10 mouse cellular contexts compared by ENCODE assay signal in the genomic region with DNA sequence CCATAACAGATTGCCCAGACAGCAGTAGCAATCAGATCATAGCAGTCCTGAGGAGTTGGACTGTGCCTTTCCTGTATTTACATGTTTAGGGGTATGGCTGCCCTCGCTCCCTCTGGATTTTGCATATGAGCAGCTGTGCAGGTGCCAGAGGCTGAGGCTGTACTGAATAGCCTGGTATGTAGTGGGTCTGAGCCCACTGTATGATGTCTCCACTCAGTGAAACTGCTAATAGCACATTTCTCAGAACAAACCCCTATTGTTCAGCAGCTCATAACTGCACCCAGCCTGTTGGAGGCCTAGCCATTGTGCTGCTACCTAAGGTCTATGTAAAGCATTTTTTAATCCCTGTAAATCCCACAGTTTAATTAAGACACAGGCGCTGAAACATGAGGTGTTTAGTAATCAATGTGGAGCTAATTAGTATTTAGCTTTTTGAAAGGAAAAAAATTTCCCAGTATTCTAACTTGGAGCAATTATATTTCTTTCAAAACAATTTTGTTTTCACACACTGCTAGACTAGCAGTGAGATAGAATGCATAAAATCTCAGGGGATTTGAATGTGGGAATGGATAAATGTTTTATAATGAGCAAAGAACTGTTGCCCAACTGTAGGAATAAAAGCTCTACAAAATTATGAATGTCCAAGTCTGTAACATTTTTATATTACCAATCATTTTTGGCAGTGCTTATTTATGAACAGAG.
A peak's percentile ranks its signal among the peaks of the same experiment; 100 is the strongest.
DNase-seq lines count a peak whose midpoint lies in the region; ATAC-seq lines count a peak whose summit lies in the region.
"Had no signal": no experiment of that assay in that cellular context is flagged by ENCODE, and none has a peak within 500 bp of the region (broad histone marks: within the 10 kb centered on the region; RNA-seq: fewer than 3 reads in every experiment).

No protein-coding gene starts in this region.

- WGBS in kidney, embryonic 14.5 days: 82% methylated on average over 2 of the region's 2 CpGs
- 68% methylated on average over 2 of the region's 2 CpGs for WGBS in hindbrain, embryonic 12.5 days
- 59% methylated on average over 2 of the region's 2 CpGs for WGBS in neural tube, embryonic 13.5 days
- WGBS in liver, embryonic 11.5 days: 86% methylated on average over 2 of the region's 2 CpGs

- H3K4me1 ChIP-seq in kidney, embryonic 14.5 days (ENCODE audit: control insufficient read depth, insufficient read depth, low read length): no peaks in the 10 kb centered on the region
- H3K4me1 ChIP-seq in hindbrain, embryonic 12.5 days: peaks cover 5% of the 10 kb centered on the region
- H3K4me1 ChIP-seq in neural tube, embryonic 13.5 days (replicated peaks): peaks cover 5% of the 10 kb centered on the region
- H3K4me1 ChIP-seq in liver, embryonic 11.5 days (replicated peaks; ENCODE audit: control insufficient read depth, insufficient read depth, low read length): no peaks in the 10 kb centered on the region

- no peak overlapping the region for H3K4me2 ChIP-seq in kidney, embryonic 14.5 days (replicated peaks; ENCODE audit: low read depth, low read length)
- H3K4me2 ChIP-seq in hindbrain, embryonic 12.5 days (replicated peaks): no peak overlapping the region
- H3K4me2 ChIP-seq in neural tube, embryonic 13.5 days: no peak overlapping the region
- no peak overlapping the region for H3K4me2 ChIP-seq in liver, embryonic 11.5 days

- ATAC-seq in kidney, embryonic 14.5 days (ENCODE audit: low FRiP score, low TSS enrichment): 0 out of 2 replicates have a peak, but pooled peaks have one; percentile 39
- ATAC-seq in hindbrain, embryonic 12.5 days (ENCODE audit: low FRiP score): peak; percentile 64; the same call in 1 of the 2 replicates
- peak; percentile 53 for ATAC-seq in neural tube, embryonic 13.5 days (ENCODE audit: low read depth)
- ATAC-seq in liver, embryonic 11.5 days (replicated peaks; ENCODE audit: low FRiP score): no peak
- ATAC-seq: Patski had no signal

- H3K4me3 ChIP-seq in kidney, embryonic 14.5 days (ENCODE audit: low read length): no peak overlapping the region
- no peak overlapping the region for H3K4me3 ChIP-seq in hindbrain, embryonic 12.5 days
- H3K4me3 ChIP-seq in neural tube, embryonic 13.5 days: no peak overlapping the region
- H3K4me3 ChIP-seq in liver, embryonic 11.5 days (ENCODE audit: low read depth, low read length): no peak overlapping the region

- intact Hi-C loops in heart, postnatal 10 days (cut with DNase I): no loop called here

- H3K9ac ChIP-seq in kidney, embryonic 14.5 days (ENCODE audit: low read depth, low read length): no peak overlapping the region
- no peak overlapping the region for H3K9ac ChIP-seq in hindbrain, embryonic 12.5 days
- H3K9ac ChIP-seq in neural tube, embryonic 13.5 days: no peak overlapping the region
- no peak overlapping the region for H3K9ac ChIP-seq in liver, embryonic 11.5 days (ENCODE audit: low read depth, low read length)

- no peaks in the 10 kb centered on the region for H3K27me3 ChIP-seq in kidney, embryonic 14.5 days (ENCODE audit: control insufficient read depth, insufficient read depth, low read length)
- H3K27me3 ChIP-seq in hindbrain, embryonic 12.5 days: no peaks in the 10 kb centered on the region
- H3K27me3 ChIP-seq in neural tube, embryonic 13.5 days: no peaks in the 10 kb centered on the region
- no peaks in the 10 kb centered on the region for H3K27me3 ChIP-seq in liver, embryonic 11.5 days (replicated peaks; ENCODE audit: control insufficient read depth, insufficient read depth, low read length)
- H3K27me3 ChIP-seq: Patski had no signal

- DNase-seq in kidney, adult 9 months: no peak
- peak; percentile 36 for DNase-seq in fat pad, adult 2 months (ENCODE audit: extremely low read depth, low read depth, low spot score)
- no peak for DNase-seq in heart, postnatal 10 days
- no peak for DNase-seq in liver
- no peak for DNase-seq in liver, embryonic 11.5 days (ENCODE audit: low spot score)
- DNase-seq: kidney, adult 18-20 months had no signal

- no peaks in the 10 kb centered on the region for H3K36me3 ChIP-seq in kidney, embryonic 14.5 days (ENCODE audit: control insufficient read depth, insufficient read depth, low read length)
- H3K36me3 ChIP-seq in hindbrain, embryonic 12.5 days: no peaks in the 10 kb centered on the region
- H3K36me3 ChIP-seq in neural tube, embryonic 13.5 days: no peaks in the 10 kb centered on the region
- H3K36me3 ChIP-seq in liver, embryonic 11.5 days (ENCODE audit: control insufficient read depth, insufficient read depth, low read length): no peaks in the 10 kb centered on the region

- 0 out of 2 replicates have a peak, but pooled peaks cover 2% of the 10 kb centered on the region for H3K9me3 ChIP-seq in kidney, embryonic 14.5 days (ENCODE audit: control insufficient read depth, low read length)
- H3K9me3 ChIP-seq in hindbrain, embryonic 12.5 days (replicated peaks): no peaks in the 10 kb centered on the region
- H3K9me3 ChIP-seq in neural tube, embryonic 13.5 days: no peaks in the 10 kb centered on the region
- H3K9me3 ChIP-seq in liver, embryonic 11.5 days (ENCODE audit: control insufficient read depth, low read length): no peaks in the 10 kb centered on the region

- H3K27ac ChIP-seq in kidney, embryonic 14.5 days (ENCODE audit: low read depth, low read length): no peak overlapping the region
- no peak overlapping the region for H3K27ac ChIP-seq in hindbrain, embryonic 12.5 days
- no peak overlapping the region for H3K27ac ChIP-seq in neural tube, embryonic 13.5 days (replicated peaks)
- H3K27ac ChIP-seq in liver, embryonic 11.5 days (ENCODE audit: low read depth, low read length): no peak overlapping the region
